Mouse (Mus musculus) embryonic facial prominence, embryonic 14.5 days (tissue): ENCODE measurements at regions not wholly inside any gene's neighbourhood (a gene's known extent, or its start where the extent isn't known, plus 50 kb on each side); places are given as distances from the start of the nearest gene placed in this dataset.

ENCODE experiments used
- ATAC-seq: fragments of 200-750 bp; cut with Nextera tagmentation; 2 replicates; pipeline ENCODE4 v1.8.0; 2017; ENCODE audit warnings: low read depth, moderate number of reproducible peaks, moderate TSS enrichment
- DNase-seq: peaks from one replicate; pipeline ENCODE4 v3.0.0-alpha.2; 2015; ENCODE audit warnings: low spot score
- H3K27ac ChIP-seq: fragments of 300-500 bp; sonication (generic); replicated peaks from 2 replicates; pipeline ENCODE4 v1.5.1; 2014; ENCODE audit warnings: low read depth, mild to moderate bottlenecking, low read length, moderate library complexity
- H3K27me3 ChIP-seq: fragments of 300-500 bp; sonication (generic); replicated peaks from 2 replicates; pipeline ENCODE4 v1.6.1; 2014; ENCODE audit warnings: low read length; ENCODE audit not compliant: control insufficient read depth, insufficient read depth
- H3K36me3 ChIP-seq: fragments of 300-500 bp; sonication (generic); 2 replicates; pipeline ENCODE4 v1.6.1; 2014; ENCODE audit warnings: low read length, mixed read lengths; ENCODE audit not compliant: control insufficient read depth, insufficient read depth
- H3K4me1 ChIP-seq: fragments of 300-500 bp; sonication (generic); 2 replicates; pipeline ENCODE4 v1.6.1; 2014; ENCODE audit warnings: antibody characterized with exemption, low read length; ENCODE audit not compliant: control insufficient read depth, insufficient read depth
- H3K4me2 ChIP-seq: fragments of 300-500 bp; sonication (generic); 2 replicates; pipeline ENCODE4 v1.6.1; 2014; ENCODE audit warnings: low read depth, mild to moderate bottlenecking, low read length, moderate library complexity, mixed read lengths
- H3K4me3 ChIP-seq: fragments of 300-500 bp; sonication (generic); 2 replicates; pipeline ENCODE4 v1.5.1; 2014; ENCODE audit warnings: low read depth, mild to moderate bottlenecking, low read length
- H3K9ac ChIP-seq: fragments of 300-500 bp; sonication (generic); 2 replicates; pipeline ENCODE4 v1.6.1; 2014; ENCODE audit warnings: low read depth, mild to moderate bottlenecking, low read length, moderate library complexity, mixed read lengths
- H3K9me3 ChIP-seq: fragments of 300-500 bp; sonication (generic); 2 replicates; pipeline ENCODE4 v1.6.1; 2016; ENCODE audit warnings: low read length; ENCODE audit not compliant: control insufficient read depth
- WGBS: fragments of 180-500 bp; shearing (Covaris S2); extraction: QIAGEN DNeasy Blood & Tissue Kit; methylation state at CpG from one replicate; pipeline ENCODE4 v1.1.7; 2014; 5-methylcytosine and 5-hydroxymethylcytosine counted together

GRCm38 (mm10) chr5:80178723-80179122 is 841.2 kb upstream of the Adgrl3 start:
- DNase-seq = no peak
- Histone ChIP-seq H3K9ac (no peak overlapping the region), H3K27me3 (no peaks in the 10 kb centered on the region), H3K27ac (no peak overlapping the region), H3K4me2 (no peak overlapping the region), H3K9me3 (no peaks in the 10 kb centered on the region), H3K36me3 (no peaks in the 10 kb centered on the region), H3K4me3 (no peak overlapping the region), H3K4me1 (no peaks in the 10 kb centered on the region)
- no peak for ATAC-seq
- WGBS = 90% methylated on average over 3 of the region's 3 CpGs

GRCm38 (mm10) chr5:80180280-80180679 is 839.7 kb upstream of the Adgrl3 start:
- no peak for ATAC-seq
- no peak for DNase-seq

GRCm38 (mm10) chr5:80192418-80192817 is 827.5 kb upstream of the Adgrl3 start:
- Histone ChIP-seq H3K36me3 (no peaks in the 10 kb centered on the region), H3K27ac (no peak overlapping the region), H3K9ac (no peak overlapping the region), H3K9me3 (no peaks in the 10 kb centered on the region), H3K4me2 (no peak overlapping the region), H3K4me3 (no peak overlapping the region), H3K27me3 (no peaks in the 10 kb centered on the region), H3K4me1 (no peaks in the 10 kb centered on the region)
- ATAC-seq = no peak
- WGBS = 83% methylated on average over 3 of the region's 3 CpGs
- no peak for DNase-seq

More at GRCm38 (mm10) chr5:80180280-80180679, 839.7 kb upstream of the Adgrl3 start:
- Histone ChIP-seq H3K9me3 (no peaks in the 10 kb centered on the region), H3K4me2 (no peak overlapping the region), H3K27ac (no peak overlapping the region), H3K9ac (no peak overlapping the region), H3K27me3 (no peaks in the 10 kb centered on the region), H3K4me1 (no peaks in the 10 kb centered on the region), H3K4me3 (no peak overlapping the region), H3K36me3 (no peaks in the 10 kb centered on the region)
- 46% methylated on average over 2 of the region's 2 CpGs for WGBS

DNA sequence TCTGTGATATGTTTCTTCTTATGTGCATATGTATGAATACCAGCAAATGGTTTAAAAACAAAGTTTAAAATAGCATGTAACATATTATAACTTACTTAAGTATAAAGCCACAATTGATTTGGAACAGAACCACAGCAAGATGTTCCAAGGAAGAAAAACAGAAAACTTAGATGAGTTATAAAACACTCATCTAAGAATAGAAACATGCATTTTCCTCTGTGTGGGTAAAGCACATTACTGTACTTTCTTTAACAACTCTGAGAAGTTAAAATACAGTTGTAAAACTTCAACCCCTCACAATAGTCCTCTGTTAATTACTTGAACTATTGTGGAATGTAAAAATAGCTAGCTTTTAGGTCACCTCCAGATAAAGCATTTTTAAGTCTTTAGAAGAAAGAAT is 820.3 kb upstream of the Adgrl3 start:
- no peaks in the 10 kb centered on the region for H3K27me3 ChIP-seq
- ATAC-seq = no peak
- no peaks in the 10 kb centered on the region for H3K9me3 ChIP-seq

GRCm38 (mm10) chr5:80248530-80249122 is 771.3 kb upstream of the Adgrl3 start:
- Histone ChIP-seq H3K4me3 (no peak overlapping the region), H3K4me1 (no peaks in the 10 kb centered on the region), H3K9me3 (no peaks in the 10 kb centered on the region), H3K27me3 (no peaks in the 10 kb centered on the region), H3K9ac (no peak overlapping the region), H3K36me3 (no peaks in the 10 kb centered on the region), H3K4me2 (no peak overlapping the region), H3K27ac (no peak overlapping the region)
- ATAC-seq = no peak
- DNase-seq = no peak
- 66% methylated on average over 5 of the region's 5 CpGs for WGBS

More for the DNA sequence above, 820.3 kb upstream of the Adgrl3 start:
- H3K4me1 ChIP-seq = no peaks in the 10 kb centered on the region
- no peak overlapping the region for H3K27ac ChIP-seq
- no peaks in the 10 kb centered on the region for H3K36me3 ChIP-seq
- no peak for DNase-seq
- H3K9ac ChIP-seq = no peak overlapping the region
- no peak overlapping the region for H3K4me2 ChIP-seq
- no peak overlapping the region for H3K4me3 ChIP-seq

DNA sequence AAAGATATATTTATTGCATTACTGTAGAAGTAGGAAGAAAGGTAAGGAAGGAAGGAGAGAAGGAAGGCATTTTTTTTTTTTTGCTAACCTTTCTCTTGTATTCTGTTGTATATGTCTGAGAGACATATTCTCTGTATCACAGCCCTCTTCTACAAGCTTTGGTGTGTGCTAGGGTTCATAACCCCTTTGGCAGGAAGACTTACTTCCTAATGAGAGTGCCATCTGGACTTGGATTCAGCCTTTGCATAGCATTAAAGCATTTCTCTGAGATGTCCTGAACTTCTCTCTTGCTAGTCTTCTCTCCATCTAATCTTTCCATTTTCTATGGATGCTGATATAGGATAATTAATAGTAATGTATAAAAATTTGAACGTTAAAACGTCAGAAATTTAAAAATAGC is 768.0 kb upstream of the Adgrl3 start:
- Histone ChIP-seq H3K27me3 (no peaks in the 10 kb centered on the region), H3K27ac (no peak overlapping the region), H3K36me3 (no peaks in the 10 kb centered on the region), H3K4me1 (no peaks in the 10 kb centered on the region), H3K9me3 (no peaks in the 10 kb centered on the region), H3K4me2 (no peak overlapping the region), H3K4me3 (no peak overlapping the region), H3K9ac (no peak overlapping the region)
- DNase-seq (no peak), ATAC-seq (no peak)
- 73% methylated on average over 2 of the region's 2 CpGs for WGBS

DNA sequence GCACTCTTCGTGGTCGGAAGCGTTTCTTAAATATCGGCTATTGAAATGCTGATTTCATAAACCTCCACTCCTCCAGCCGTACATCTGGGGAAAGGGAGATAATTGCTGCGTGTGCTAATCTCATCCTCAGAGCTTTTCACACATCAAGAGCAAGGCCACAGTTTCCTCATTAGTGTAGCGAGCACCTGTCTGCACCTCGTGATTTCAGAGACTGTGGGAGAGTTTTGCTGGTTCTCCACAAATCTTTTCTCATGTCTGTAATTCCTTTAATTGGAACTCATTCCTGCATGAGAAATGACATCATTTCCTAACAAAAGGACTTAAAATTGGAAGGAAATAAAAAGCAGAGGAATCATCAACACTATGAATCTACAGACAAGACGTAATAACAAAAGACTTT is 764.9 kb upstream of the Adgrl3 start:
- no peak overlapping the region for H3K27ac ChIP-seq
- no peaks in the 10 kb centered on the region for H3K27me3 ChIP-seq
- no peak overlapping the region for H3K4me3 ChIP-seq
- no peaks in the 10 kb centered on the region for H3K4me1 ChIP-seq
- 82% methylated on average over 9 of the region's 9 CpGs for WGBS
- no peak overlapping the region for H3K9ac ChIP-seq
- no peak overlapping the region for H3K4me2 ChIP-seq
- no peaks in the 10 kb centered on the region for H3K36me3 ChIP-seq
- peak; percentile 33; the same call in 1 of the 2 replicates for ATAC-seq
- DNase-seq = peak; percentile 30
- no peaks in the 10 kb centered on the region for H3K9me3 ChIP-seq

DNA sequence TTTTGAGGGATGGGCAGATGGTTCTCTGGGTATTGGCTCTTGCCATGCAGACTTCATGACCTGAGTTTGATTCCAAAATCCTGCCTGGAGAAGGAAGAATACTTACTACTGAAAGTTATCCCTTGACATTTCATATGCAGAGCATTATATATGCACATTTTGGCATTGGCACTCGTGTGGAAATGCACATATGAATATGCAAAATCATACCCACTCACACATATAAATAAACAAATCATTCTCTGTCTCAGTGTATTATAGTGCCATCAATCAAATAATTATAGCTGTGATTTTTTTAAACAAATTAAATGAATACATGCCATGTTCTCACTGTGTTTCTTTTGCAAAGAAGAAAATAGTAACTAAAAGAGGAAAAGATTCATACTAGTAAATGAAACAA is 745.3 kb upstream of the Adgrl3 start:
- no peak overlapping the region for H3K9ac ChIP-seq
- H3K27me3 ChIP-seq = no peaks in the 10 kb centered on the region
- H3K4me1 ChIP-seq = no peaks in the 10 kb centered on the region
- H3K4me2 ChIP-seq = no peak overlapping the region
- no peaks in the 10 kb centered on the region for H3K36me3 ChIP-seq
- DNase-seq = no peak
- 49% methylated on average over 1 of the region's 1 CpGs for WGBS
- H3K9me3 ChIP-seq = no peaks in the 10 kb centered on the region
- ATAC-seq = no peak
- H3K4me3 ChIP-seq = no peak overlapping the region
- no peak overlapping the region for H3K27ac ChIP-seq

- H3K4me3 ChIP-seq = no peak overlapping the region
- no peak for ATAC-seq
- 87% methylated on average over 2 of the region's 2 CpGs for WGBS
Observed at GRCm38 (mm10) chr5:80275232-80275866, 744.6 kb upstream of the Adgrl3 start.

More at GRCm38 (mm10) chr5:80275232-80275866, 744.6 kb upstream of the Adgrl3 start:
- H3K4me2 ChIP-seq = no peak overlapping the region
- no peak overlapping the region for H3K9ac ChIP-seq
- H3K27me3 ChIP-seq = no peaks in the 10 kb centered on the region
- H3K9me3 ChIP-seq = no peaks in the 10 kb centered on the region
- no peak for DNase-seq
- H3K4me1 ChIP-seq = no peaks in the 10 kb centered on the region
- no peaks in the 10 kb centered on the region for H3K36me3 ChIP-seq
- no peak overlapping the region for H3K27ac ChIP-seq
